Mouse (Mus musculus): ENCODE measurements around the gene Serpina3g. TPM values are rescaled to one million over a fixed set of nuclear protein-coding genes. Genes with fewer than 3 reads are reported as not detected.

Gene Serpina3g
- total and polyA plus RNA-seq, 3 experiments: 1.4 to 13.9 (median 11.7) TPM

GRCm38 (mm10) chr12:104190852-104191251 is 45.2 kb upstream of the Serpina3g start:
- H3K79me2 ChIP-seq (replicated peaks; ENCODE audit: control insufficient read depth, extremely low read depth, insufficient read depth, poor library complexity, severe bottlenecking): no peaks in the 10 kb centered on the region
- no peak overlapping the region for H3K4me2 ChIP-seq (ENCODE audit: insufficient read depth, low read depth, poor library complexity, severe bottlenecking)
- in situ Hi-C loops (cut with MboI; ENCODE audit: low pct_ligation_motif_present, low pct_unique_long_range_greater_than_20kb, low sequenced_read_pairs) (no loop called here), dilution Hi-C loops (cut with MboI; ENCODE audit: extremely low pct_ligation_motif_present, extremely low pct_unique_long_range_greater_than_20kb, low sequenced_read_pairs) (no loop called here)
- no peak overlapping the region for H3K9ac ChIP-seq (ENCODE audit: insufficient read depth, low read depth)
- H3K4me1 ChIP-seq (ENCODE audit: control insufficient read depth in 1 of 2, insufficient read depth in 2 of 2): peaks cover 8 to 16% of the 10 kb centered on the region in 2 experiments
- no peak overlapping the region for H3K4me3 ChIP-seq (replicated peaks in 1 of 3; ENCODE audit: low read depth in 2 of 3, low read length in 2 of 3, poor library complexity in 1 of 3)
- TF ChIP-seq SMC3 (IDR thresholded peaks at IDR 0.05; ENCODE audit: low read depth, low read length) (no peak), EP300 (IDR thresholded peaks at IDR 0.05; ENCODE audit: low read length) (no peak), BHLHE40 (IDR thresholded peaks at IDR 0.05; ENCODE audit: low read depth, low read length) (no peak), USF1 (IDR thresholded peaks at IDR 0.05; ENCODE audit: low read depth, low read length) (no peak), RAD21 (IDR thresholded peaks at IDR 0.05; ENCODE audit: low read depth, low read length) (no peak), ZC3H11A (IDR thresholded peaks at IDR 0.05; ENCODE audit: low read depth, low read length) (no peak), ZKSCAN1 (IDR thresholded peaks at IDR 0.05; ENCODE audit: borderline replicate concordance, low read depth, low read length) (no peak)
- H3K27ac ChIP-seq (ENCODE audit: insufficient read depth, low read depth): no peak overlapping the region
- DNase-seq (ENCODE audit: extremely low read depth): no peak
- H3K36me3 ChIP-seq (replicated peaks in 1 of 2; ENCODE audit: control insufficient read depth in 1 of 2, insufficient read depth in 1 of 2, low read length in 1 of 2): no peaks in the 10 kb centered on the region
- no peaks in the 10 kb centered on the region for H3K27me3 ChIP-seq (replicated peaks)
- no peaks in the 10 kb centered on the region for H3K9me3 ChIP-seq (replicated peaks; ENCODE audit: low read length)

DNA sequence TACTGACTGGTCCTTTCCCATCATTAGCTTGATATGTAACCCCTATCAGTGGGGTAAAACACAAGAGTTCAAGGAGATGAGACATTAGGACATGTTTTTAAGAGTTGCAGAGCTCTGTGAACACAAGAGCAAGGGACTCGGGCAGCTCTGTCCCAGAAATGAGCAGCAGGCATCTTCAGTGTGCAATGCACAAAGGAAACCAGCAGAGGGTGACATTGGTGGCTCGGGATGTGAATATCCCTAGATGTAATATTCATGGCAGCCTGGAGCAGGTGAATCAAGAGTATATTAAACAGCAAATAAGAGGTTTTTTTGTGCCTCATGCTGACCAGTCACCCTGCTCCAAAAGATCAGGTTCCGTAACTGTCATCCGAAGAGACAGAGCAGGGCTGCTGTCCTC is 26.9 kb upstream of the Serpina3g start:
- no peaks in the 10 kb centered on the region for H3K27me3 ChIP-seq (replicated peaks)
- H3K36me3 ChIP-seq (replicated peaks in 1 of 2; ENCODE audit: control insufficient read depth in 1 of 2, insufficient read depth in 1 of 2, low read length in 1 of 2): no peaks in the 10 kb centered on the region
- H3K9me3 ChIP-seq (replicated peaks; ENCODE audit: low read length): no peaks in the 10 kb centered on the region
- in situ Hi-C loops (cut with MboI; ENCODE audit: low pct_ligation_motif_present, low pct_unique_long_range_greater_than_20kb, low sequenced_read_pairs): no loop called here
- dilution Hi-C loops (cut with MboI; ENCODE audit: extremely low pct_ligation_motif_present, extremely low pct_unique_long_range_greater_than_20kb, low sequenced_read_pairs): no loop called here
- H3K4me1 ChIP-seq (ENCODE audit: control insufficient read depth in 1 of 2, insufficient read depth in 2 of 2): peaks cover 5 to 17% of the 10 kb centered on the region in 2 experiments
- H3K79me2 ChIP-seq (replicated peaks; ENCODE audit: control insufficient read depth, extremely low read depth, insufficient read depth, poor library complexity, severe bottlenecking): no peaks in the 10 kb centered on the region
- no peak overlapping the region for H3K4me3 ChIP-seq (replicated peaks in 1 of 3; ENCODE audit: low read depth in 2 of 3, low read length in 2 of 3, poor library complexity in 1 of 3)
- no peak overlapping the region for H3K9ac ChIP-seq (ENCODE audit: insufficient read depth, low read depth)
- no peak overlapping the region for H3K4me2 ChIP-seq (ENCODE audit: insufficient read depth, low read depth, poor library complexity, severe bottlenecking)
- no peak for DNase-seq (ENCODE audit: extremely low read depth)
- no peak overlapping the region for H3K27ac ChIP-seq (ENCODE audit: insufficient read depth, low read depth)
- TF ChIP-seq USF2 (conservative IDR thresholded peaks at IDR 0.05; ENCODE audit: low read depth, low read length) (no peak), CTCF (conservative IDR thresholded peaks at IDR 0.05 in 1 of 2, IDR thresholded peaks at IDR 0.05 in 1 of 2; ENCODE audit: low read depth in 2 of 2, low read length in 2 of 2) (peak; percentile 9 to 56; a peak in 2 of 4 replicates), MYC (IDR thresholded peaks at IDR 0.05; ENCODE audit: low read depth, low read length) (no peak), SMC3 (IDR thresholded peaks at IDR 0.05; ENCODE audit: low read depth, low read length) (peak; percentile 62), RAD21 (IDR thresholded peaks at IDR 0.05; ENCODE audit: low read depth, low read length) (peak; percentile 48), BHLHE40 (IDR thresholded peaks at IDR 0.05; ENCODE audit: low read depth, low read length) (no peak)

- TF ChIP-seq ELF1 (IDR thresholded peaks at IDR 0.05; ENCODE audit: low read depth, low read length) (no peak), UBTF (IDR thresholded peaks at IDR 0.05; ENCODE audit: low read depth, low read length) (no peak), USF1 (IDR thresholded peaks at IDR 0.05; ENCODE audit: low read depth, low read length) (no peak), IRF4 (IDR thresholded peaks at IDR 0.05; ENCODE audit: low read depth, low read length) (no peak), ETS1 (conservative IDR thresholded peaks at IDR 0.05; ENCODE audit: low read depth, low read length) (no peak), TCF12 (IDR thresholded peaks at IDR 0.05; ENCODE audit: low read depth, low read length) (no peak), CTCF (conservative IDR thresholded peaks at IDR 0.05 in 1 of 2, IDR thresholded peaks at IDR 0.05 in 1 of 2; ENCODE audit: low read depth in 2 of 2, low read length in 2 of 2) (no peak), RAD21 (IDR thresholded peaks at IDR 0.05; ENCODE audit: low read depth, low read length) (no peak), JUN (IDR thresholded peaks at IDR 0.05; ENCODE audit: insufficient read depth, low read depth, low read length) (no peak), GABPA (IDR thresholded peaks at IDR 0.05; ENCODE audit: insufficient replicate concordance, low read depth, low read length) (no peak), JUND (conservative IDR thresholded peaks at IDR 0.05; ENCODE audit: low read depth, low read length) (no peak), POLR2A (IDR thresholded peaks at IDR 0.05; ENCODE audit: low read depth, low read length) (no peak), RCOR1 (conservative IDR thresholded peaks at IDR 0.05; ENCODE audit: low read depth, low read length) (no peak)
- H3K9me3 ChIP-seq (replicated peaks; ENCODE audit: low read length): no peaks in the 10 kb centered on the region
- H3K79me2 ChIP-seq (replicated peaks; ENCODE audit: control insufficient read depth, extremely low read depth, insufficient read depth, poor library complexity, severe bottlenecking): no peaks in the 10 kb centered on the region
- H3K9ac ChIP-seq (ENCODE audit: insufficient read depth, low read depth): no peak overlapping the region
- no peaks in the 10 kb centered on the region for H3K36me3 ChIP-seq (replicated peaks in 1 of 2; ENCODE audit: control insufficient read depth in 1 of 2, insufficient read depth in 1 of 2, low read length in 1 of 2)
- no peak overlapping the region for H3K27ac ChIP-seq (ENCODE audit: insufficient read depth, low read depth)
- in situ Hi-C loops (cut with MboI; ENCODE audit: low pct_ligation_motif_present, low pct_unique_long_range_greater_than_20kb, low sequenced_read_pairs) (no loop called here), dilution Hi-C loops (cut with MboI; ENCODE audit: extremely low pct_ligation_motif_present, extremely low pct_unique_long_range_greater_than_20kb, low sequenced_read_pairs) (no loop called here)
- H3K4me3 ChIP-seq (replicated peaks in 1 of 3; ENCODE audit: low read depth in 2 of 3, low read length in 2 of 3, poor library complexity in 1 of 3): no peak overlapping the region
- peaks cover 8 to 24% of the 10 kb centered on the region in 2 experiments for H3K4me1 ChIP-seq (ENCODE audit: control insufficient read depth in 1 of 2, insufficient read depth in 2 of 2)
- no peaks in the 10 kb centered on the region for H3K27me3 ChIP-seq (replicated peaks)
- H3K4me2 ChIP-seq (ENCODE audit: insufficient read depth, low read depth, poor library complexity, severe bottlenecking): no peak overlapping the region
- no peak for DNase-seq (ENCODE audit: extremely low read depth)
Measured at GRCm38 (mm10) chr12:104209802-104210201, 26.2 kb upstream of the Serpina3g start.

All from CH12.LX (cell line).